Mouse (Mus musculus) midbrain, embryonic 16.5 days (tissue): ENCODE results near the gene Sgtb. TPM values are rescaled to one million over a fixed set of nuclear protein-coding genes. Genes with fewer than 3 reads are reported as not detected.

Experiments
- ATAC-seq: fragments of 200-750 bp; cut with Nextera tagmentation; 2 replicates; pipeline ENCODE4 v1.8.0; 2017; ENCODE audit warnings: moderate TSS enrichment
- H3K27ac ChIP-seq: fragments of 300-500 bp; sonication (generic); 2 replicates; pipeline ENCODE4 v1.5.1; 2014; ENCODE audit warnings: mild to moderate bottlenecking, low read length, mixed read lengths
- H3K27me3 ChIP-seq: fragments of 300-500 bp; sonication (generic); 2 replicates; pipeline ENCODE4 v1.6.1; 2014; ENCODE audit warnings: low read depth, low read length, mixed read lengths; ENCODE audit not compliant: control insufficient read depth, insufficient read depth
- H3K36me3 ChIP-seq: fragments of 300-500 bp; sonication (generic); 2 replicates; pipeline ENCODE4 v1.6.1; 2014; ENCODE audit warnings: mild to moderate bottlenecking, low read length, moderate library complexity, mixed read lengths; ENCODE audit not compliant: control insufficient read depth, insufficient read depth
- H3K4me1 ChIP-seq: fragments of 300-500 bp; sonication (generic); 2 replicates; pipeline ENCODE4 v1.6.1; 2014; ENCODE audit warnings: mild to moderate bottlenecking, low read length, mixed read lengths; ENCODE audit not compliant: control insufficient read depth, insufficient read depth
- H3K4me2 ChIP-seq: fragments of 300-500 bp; sonication (generic); 2 replicates; pipeline ENCODE4 v1.6.1; 2014; ENCODE audit warnings: mild to moderate bottlenecking, low read length, mixed read lengths
- H3K4me3 ChIP-seq: fragments of 300-500 bp; sonication (generic); 2 replicates; pipeline ENCODE4 v1.5.1; 2014; ENCODE audit warnings: low read depth, mild to moderate bottlenecking, low read length, moderate library complexity, mixed read lengths
- H3K9ac ChIP-seq: fragments of 300-500 bp; sonication (generic); 2 replicates; pipeline ENCODE4 v1.6.1; 2014; ENCODE audit warnings: low read depth, low read length, mixed read lengths
- H3K9me3 ChIP-seq: fragments of 300-500 bp; sonication (generic); replicated peaks from 2 replicates; pipeline ENCODE4 v1.6.1; 2014; ENCODE audit warnings: mild to moderate bottlenecking, low read length, mixed read lengths; ENCODE audit not compliant: control insufficient read depth, poor library complexity, severe bottlenecking
- WGBS: fragments of 180-500 bp; shearing (Covaris S2); extraction: QIAGEN DNeasy Blood & Tissue Kit; methylation state at CpG from one replicate; pipeline ENCODE4 v1.1.7; 2014; 5-methylcytosine and 5-hydroxymethylcytosine counted together
- polyA plus RNA-seq: library from polyadenylated mRNA; unstranded; fragments of >200 nt; fragmentation: Nextera tagmentation; extraction: Ambion mirVana; gene quantifications from 2 replicates; pipeline ENCODE4 v1.2.1, GENCODE M21; 2015

Gene Sgtb
- polyA plus RNA-seq, 1 experiment from 2014 or later = 29.1 TPM

DNA sequence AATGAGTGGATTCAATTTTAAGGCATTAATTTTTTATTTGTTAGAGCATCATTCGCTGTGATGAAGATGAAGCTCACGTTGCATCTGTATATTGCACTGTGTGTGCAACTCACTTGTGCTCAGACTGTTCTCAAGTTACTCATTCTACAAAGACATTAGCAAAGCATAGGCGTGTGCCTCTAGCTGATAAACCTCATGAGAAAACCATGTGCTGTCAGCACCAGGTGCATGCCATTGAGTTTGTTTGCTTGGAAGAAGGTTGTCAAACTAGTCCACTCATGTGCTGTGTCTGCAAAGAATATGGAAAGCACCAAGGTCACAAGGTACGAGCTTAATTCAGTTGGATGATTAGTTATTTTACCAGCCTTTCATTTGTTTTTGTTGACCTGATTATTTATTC is 77.8 kb downstream of the Sgtb start:
- H3K9ac ChIP-seq = no peak overlapping the region
- ATAC-seq = no peak
- H3K4me1 ChIP-seq = no peaks in the 10 kb centered on the region
- H3K36me3 ChIP-seq = peaks cover 15% of the 10 kb centered on the region
- no peaks in the 10 kb centered on the region for H3K27me3 ChIP-seq
- 92% methylated on average over 4 of the region's 4 CpGs for WGBS
- no peaks in the 10 kb centered on the region for H3K9me3 ChIP-seq
- H3K4me3 ChIP-seq = no peak overlapping the region
- no peak overlapping the region for H3K27ac ChIP-seq
- H3K4me2 ChIP-seq = no peak overlapping the region

Other genes with a start within 250 kb of the Sgtb start
- 6.3 and 7.7 TPM in 2 replicates for gene Erbin, start 189.2 kb upstream of the Sgtb start, polyA plus RNA-seq
- 76.3 and 82.4 TPM in 2 replicates for gene Nln, start 127 bp upstream of the Sgtb start, polyA plus RNA-seq
- gene Trappc13, start 68.7 kb downstream of the Sgtb start, polyA plus RNA-seq = 51.6 and 61.1 TPM in 2 replicates
- 41.7 and 43.4 TPM in 2 replicates for gene Trim23, start 69.1 kb downstream of the Sgtb start, polyA plus RNA-seq
- 9.6 and 10.6 TPM in 2 replicates for gene Cenpk, start 118.9 kb downstream of the Sgtb start, polyA plus RNA-seq
- 6.4 and 6.7 TPM in 2 replicates for gene Ppwd1, start 119.1 kb downstream of the Sgtb start, polyA plus RNA-seq
- 1.5 and 1.9 TPM in 2 replicates for gene Adamts6, start 178.1 kb downstream of the Sgtb start, polyA plus RNA-seq